Mouse (Mus musculus) small intestine, adult 2 months (tissue): ENCODE measurements around the gene Akap2. TPM values are rescaled to one million over a fixed set of nuclear protein-coding genes. Genes with fewer than 3 reads are reported as not detected.

Experiments used
- H3K27ac ChIP-seq: fragments of 200-500 bp; 2 replicates; pipeline ENCODE4 v1.5.1; 2012; ENCODE audit warnings: low read depth, low read length, control low read depth, inconsistent platforms; ENCODE audit not compliant: insufficient read depth
- H3K27me3 ChIP-seq: fragments of 200-500 bp; 2 replicates; pipeline ENCODE4 v1.6.1; 2012; ENCODE audit warnings: mild to moderate bottlenecking, moderate library complexity, low read length, inconsistent platforms; ENCODE audit not compliant: control insufficient read depth, insufficient read depth
- H3K36me3 ChIP-seq: fragments of 200-500 bp; 2 replicates; pipeline ENCODE4 v1.6.1; 2012; ENCODE audit warnings: mild to moderate bottlenecking, low read length, control low read depth, inconsistent platforms; ENCODE audit not compliant: control insufficient read depth, insufficient read depth
- H3K4me1 ChIP-seq: fragments of 200-500 bp; 2 replicates; pipeline ENCODE4 v1.6.1; 2012; ENCODE audit warnings: low read length, inconsistent platforms, mixed read lengths; ENCODE audit not compliant: control insufficient read depth, insufficient read depth, insufficient read length
- H3K4me3 ChIP-seq: fragments of 200-500 bp; 2 replicates; pipeline ENCODE4 v1.5.1; 2012; ENCODE audit warnings: low read depth, mild to moderate bottlenecking, control low read depth, inconsistent platforms, low read length, moderate library complexity
- CTCF ChIP-seq: fragments of 200-500 bp; IDR thresholded peaks from 2 replicates; pipeline ENCODE4 v1.5.1; 2012; ENCODE audit warnings: low read depth, mild to moderate bottlenecking, control low read depth, inconsistent platforms, low read length, moderate library complexity, mixed read lengths; ENCODE audit not compliant: insufficient replicate concordance, insufficient read length; ENCODE audit errors: extremely low read depth
- POLR2A ChIP-seq: fragments of 200-500 bp; IDR thresholded peaks from 2 replicates; pipeline ENCODE4 v1.6.1; 2012; ENCODE audit warnings: low read depth, mild to moderate bottlenecking, control low read depth, inconsistent platforms, low read length, moderate library complexity
- WGBS: fragments of 180-500 bp; shearing (Covaris S2); methylation state at CpG from one replicate; pipeline ENCODE4 v1.1.7; 2018; 5-methylcytosine and 5-hydroxymethylcytosine counted together
- polyA plus RNA-seq: library from polyadenylated mRNA; depleted of rRNA; stranded (reverse); fragments of >200 nt; gene quantifications from 2 replicates; pipeline ENCODE4 v1.2.3, GENCODE M21; 2012

Gene Akap2
- polyA plus RNA-seq, 1 experiment: 7.6 TPM

DNA sequence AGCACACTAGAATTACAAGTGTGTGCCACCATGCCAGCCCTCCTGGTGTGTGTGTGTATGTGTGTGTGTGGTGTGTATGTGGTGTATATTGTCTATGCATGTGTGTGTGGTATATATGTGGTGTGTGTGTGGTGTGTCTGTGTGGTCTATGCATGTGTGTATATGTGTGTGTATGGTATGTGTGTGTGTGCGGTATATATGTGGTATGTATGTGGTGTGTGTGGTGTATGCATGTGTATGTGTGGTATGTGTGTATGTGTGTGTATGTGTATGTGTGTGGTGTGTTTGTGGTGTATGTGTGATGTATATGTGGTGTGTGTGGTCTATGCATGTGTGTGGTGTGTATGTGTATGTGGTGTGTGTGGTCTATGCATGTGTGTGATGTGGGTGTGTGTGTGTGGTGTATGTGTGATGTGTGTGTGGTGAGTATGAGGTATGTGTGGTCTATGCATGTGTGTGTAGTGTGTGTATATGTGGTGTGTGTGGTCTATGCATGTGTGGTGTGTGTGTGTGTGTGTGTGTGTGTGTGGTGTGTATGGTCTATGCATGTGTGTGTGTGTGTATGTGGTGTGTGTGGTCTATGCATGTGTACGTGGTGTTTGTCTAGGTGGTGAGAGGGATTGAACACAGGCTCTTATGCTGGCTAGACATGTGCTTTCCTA, 54.2 kb downstream of the Akap2 start:
- no peak overlapping the region for H3K27ac ChIP-seq
- H3K27me3 ChIP-seq: no peaks in the 10 kb centered on the region
- TF ChIP-seq POLR2A (no peak), CTCF (no peak)
- 95% methylated on average over 2 of the region's 2 CpGs for WGBS
- H3K4me1 ChIP-seq: no peaks in the 10 kb centered on the region
- H3K36me3 ChIP-seq: no peaks in the 10 kb centered on the region
- no peak overlapping the region for H3K4me3 ChIP-seq

DNA sequence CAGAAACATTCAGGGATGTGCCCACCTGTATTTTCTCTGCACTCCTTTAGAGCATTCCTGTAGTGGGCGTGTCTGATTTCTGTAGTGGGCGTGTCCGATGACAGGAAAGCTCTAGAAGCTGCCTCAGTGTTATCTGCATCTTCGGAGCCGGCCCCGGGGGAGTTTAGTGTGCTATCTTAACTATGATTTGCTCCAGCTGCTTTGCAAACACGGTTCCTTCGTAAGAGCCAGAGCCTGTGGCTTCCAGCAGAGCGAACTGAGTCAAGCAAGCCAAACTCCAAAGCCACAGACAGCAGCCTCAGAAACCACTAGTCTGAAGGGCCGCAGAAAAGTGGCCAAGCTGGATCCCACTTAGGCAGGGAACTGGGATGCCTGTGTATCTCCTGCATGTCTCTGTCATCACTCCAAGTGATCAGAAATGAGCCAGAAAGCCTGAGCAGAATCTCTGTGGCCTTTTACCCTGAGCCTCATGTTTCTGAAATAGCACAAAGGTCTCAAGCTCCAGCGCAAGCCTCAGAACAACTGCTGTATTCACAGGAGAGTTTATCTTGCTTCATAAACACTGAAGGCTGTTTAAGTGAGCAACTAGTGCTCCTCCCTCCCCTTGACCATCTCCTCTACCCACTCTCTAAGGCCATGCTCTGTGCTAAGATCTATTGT, 55.5 kb downstream of the Akap2 start:
- Histone ChIP-seq H3K27me3 (no peaks in the 10 kb centered on the region), H3K36me3 (no peaks in the 10 kb centered on the region), H3K4me3 (no peak overlapping the region), H3K4me1 (no peaks in the 10 kb centered on the region), H3K27ac (no peak overlapping the region)
- TF ChIP-seq POLR2A (no peak), CTCF (no peak)
- 14% methylated on average over 11 of the region's 11 CpGs for WGBS

DNA sequence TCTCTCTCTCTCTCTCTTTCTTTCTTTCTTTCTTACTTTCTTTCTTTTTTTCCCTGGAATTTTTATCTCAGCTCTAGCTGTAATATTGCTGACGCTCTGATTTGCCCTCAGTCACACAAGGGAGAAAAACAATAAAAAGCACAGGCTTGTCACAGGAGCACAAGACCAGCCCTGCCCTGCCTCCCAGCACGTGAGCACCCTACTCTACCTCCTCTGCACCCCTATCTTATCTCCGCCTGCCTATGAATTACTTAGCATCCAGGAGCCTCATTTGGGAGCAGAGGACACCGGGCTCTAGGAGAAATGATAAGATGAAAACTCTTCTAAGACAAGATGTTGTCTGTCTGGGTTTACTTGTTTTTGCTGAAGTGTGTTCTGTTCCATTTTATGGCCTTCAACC, 57.1 kb downstream of the Akap2 start:
- no peaks in the 10 kb centered on the region for H3K36me3 ChIP-seq
- H3K4me3 ChIP-seq: no peak overlapping the region
- H3K4me1 ChIP-seq: no peaks in the 10 kb centered on the region
- TF ChIP-seq CTCF (no peak), POLR2A (no peak)
- H3K27ac ChIP-seq: no peak overlapping the region
- 25% methylated on average over 4 of the region's 4 CpGs for WGBS
- H3K27me3 ChIP-seq: no peaks in the 10 kb centered on the region

DNA sequence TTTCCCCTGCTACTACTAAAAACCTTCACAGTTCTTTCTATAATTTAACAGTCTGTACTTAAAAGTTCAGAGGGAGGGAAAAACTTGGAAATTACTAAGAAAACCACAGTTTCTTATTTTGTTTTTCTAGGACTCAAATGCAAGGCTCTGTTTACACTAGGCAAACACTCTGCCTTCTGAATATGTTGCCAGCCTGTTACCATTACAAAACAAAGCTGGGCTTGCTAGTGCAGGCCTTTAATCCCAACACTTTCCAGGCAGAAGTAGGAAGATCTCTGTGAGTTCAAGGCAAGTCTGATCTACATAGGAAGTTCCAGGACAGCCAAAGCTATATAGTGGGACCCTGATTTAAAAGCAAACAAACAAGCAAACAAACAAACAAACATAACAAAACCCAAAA, 58.1 kb downstream of the Akap2 start:
- Histone ChIP-seq H3K4me1 (no peaks in the 10 kb centered on the region), H3K27me3 (no peaks in the 10 kb centered on the region), H3K4me3 (no peak overlapping the region), H3K27ac (no peak overlapping the region), H3K36me3 (no peaks in the 10 kb centered on the region)
- no peak for TF ChIP-seq POLR2A
- no peak for TF ChIP-seq CTCF

DNA sequence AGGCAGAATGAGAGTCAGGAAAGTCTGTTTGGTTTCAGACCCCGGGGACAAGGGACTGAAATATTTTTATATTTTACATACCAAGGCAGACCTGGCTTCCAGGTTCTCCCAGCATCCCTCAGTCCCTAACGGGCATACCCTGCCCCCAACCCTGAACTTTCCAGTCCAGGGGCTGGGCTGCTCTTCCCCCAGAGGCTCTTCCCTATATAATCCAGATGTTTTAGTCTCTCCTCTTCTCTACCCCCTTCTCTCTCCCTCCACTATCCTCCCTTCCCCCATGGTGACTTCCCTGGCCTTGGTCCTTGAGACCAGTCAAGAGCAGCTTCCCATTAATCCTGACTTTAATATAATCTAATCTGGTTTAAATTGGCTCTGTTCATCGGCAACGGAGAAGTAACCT, 62.9 kb downstream of the Akap2 start:
- H3K4me1 ChIP-seq: peaks cover 4% of the 10 kb centered on the region; the same call in 1 of the 2 replicates
- H3K27ac ChIP-seq: no peak overlapping the region
- H3K4me3 ChIP-seq: no peak overlapping the region
- H3K36me3 ChIP-seq: no peaks in the 10 kb centered on the region
- peaks cover 12% of the 10 kb centered on the region; the same call in 1 of the 2 replicates for H3K27me3 ChIP-seq
- TF ChIP-seq POLR2A (no peak), CTCF (no peak)
- 51% methylated on average over 4 of the region's 4 CpGs for WGBS

DNA sequence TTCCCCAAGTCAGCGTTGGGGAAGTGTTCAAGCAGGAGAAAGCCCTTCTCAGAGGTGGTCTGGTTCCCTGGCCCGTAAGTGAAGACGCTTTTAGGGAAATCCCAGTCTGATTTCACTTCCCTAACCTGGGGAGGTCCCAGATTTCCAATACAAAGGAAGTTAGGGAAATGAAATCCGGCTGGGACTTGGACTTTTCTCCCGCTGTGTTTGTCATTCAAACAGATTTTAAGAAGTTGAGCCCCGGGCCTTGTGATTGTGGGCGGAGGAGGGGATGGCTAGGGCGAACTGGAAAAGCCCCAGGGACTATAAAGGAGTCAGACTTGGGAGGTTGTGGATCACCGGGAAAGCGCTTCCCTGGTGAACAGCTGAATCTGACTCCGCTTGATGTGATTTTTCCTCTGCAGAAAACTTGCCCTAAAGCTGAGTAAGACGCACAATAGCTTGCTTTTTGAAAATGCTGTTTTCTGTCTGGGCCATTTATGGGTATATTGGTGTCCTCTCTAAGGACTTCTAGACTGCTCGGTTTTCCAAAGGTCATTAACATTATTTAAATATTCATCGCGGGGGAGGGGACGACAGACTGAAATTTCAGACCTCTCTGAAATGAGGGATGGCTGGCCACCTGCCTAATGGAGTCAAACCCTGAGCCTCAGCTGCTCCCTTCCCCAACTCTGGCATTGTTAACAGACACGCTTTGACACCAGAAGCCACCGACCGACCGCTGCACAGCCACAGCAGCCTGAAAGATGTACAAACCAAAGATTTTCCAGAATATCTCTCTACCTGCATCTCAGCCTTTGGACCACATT, 63.6 kb downstream of the Akap2 start:
- peaks cover 12% of the 10 kb centered on the region; the same call in 1 of the 2 replicates for H3K27me3 ChIP-seq
- H3K4me1 ChIP-seq: peaks cover 4% of the 10 kb centered on the region; the same call in 1 of the 2 replicates
- 20% methylated on average over 20 of the region's 20 CpGs for WGBS
- H3K36me3 ChIP-seq: no peaks in the 10 kb centered on the region
- H3K4me3 ChIP-seq: no peak overlapping the region
- no peak for TF ChIP-seq CTCF
- TF ChIP-seq POLR2A: no peak
- no peak overlapping the region for H3K27ac ChIP-seq

DNA sequence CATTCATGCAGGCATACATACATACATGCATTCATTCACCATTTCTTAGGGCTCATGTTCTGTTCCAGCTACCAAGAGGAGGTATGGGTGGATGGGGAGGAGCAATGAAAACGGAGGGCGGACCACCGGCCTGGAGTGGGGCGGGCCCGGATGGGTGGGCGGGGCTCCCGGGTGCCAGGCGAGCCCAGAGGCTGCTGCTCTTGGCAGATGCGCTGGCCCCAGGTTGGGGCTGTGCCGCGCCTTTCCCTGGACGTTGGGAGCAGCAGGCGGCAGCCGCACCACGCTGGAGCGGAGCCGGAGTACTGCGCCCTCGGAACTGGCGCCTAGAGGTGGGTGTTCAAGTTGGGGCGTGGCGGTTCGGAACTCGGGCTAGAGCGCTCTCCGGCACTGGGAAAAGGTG, 64.5 kb downstream of the Akap2 start:
- peaks cover 12% of the 10 kb centered on the region; the same call in 1 of the 2 replicates for H3K27me3 ChIP-seq
- H3K27ac ChIP-seq: no peak overlapping the region
- 2% methylated on average over 26 of the region's 26 CpGs for WGBS
- H3K4me1 ChIP-seq: peaks cover 4% of the 10 kb centered on the region; the same call in 1 of the 2 replicates
- TF ChIP-seq POLR2A: peak; percentile 11; the same call in 1 of the 2 replicates
- TF ChIP-seq CTCF: no peak
- H3K36me3 ChIP-seq: no peaks in the 10 kb centered on the region
- H3K4me3 ChIP-seq: peak overlapping the region; percentile 62
